Mouse (Mus musculus) splenic B cell, adult 2 months (primary cell): ENCODE results near the gene Myl12a.
A peak's percentile ranks its signal among the peaks of the same experiment; 100 is the strongest.

ENCODE experiments used
- DNase-seq: peaks from one replicate; pipeline ENCODE4 v3.0.0-alpha.2; 2011; ENCODE audit warnings: low read depth, low spot score
- H3K27me3 ChIP-seq: 2 replicates; pipeline ENCODE4 v1.6.1; 2012; ENCODE audit warnings: mild to moderate bottlenecking, low read length, moderate library complexity, mixed read lengths; ENCODE audit not compliant: control insufficient read depth, poor library complexity, insufficient read depth, severe bottlenecking
- H3K36me3 ChIP-seq: 2 replicates; pipeline ENCODE4 v1.6.1; 2012; ENCODE audit warnings: mild to moderate bottlenecking, low read length, moderate library complexity, mixed read lengths; ENCODE audit not compliant: control insufficient read depth, poor library complexity, insufficient read depth, severe bottlenecking

Myl12a gene

GRCm38 (mm10) chr17:71002081-71002743 lies 466 bp downstream of the Myl12a start, which contains the start of gene Myom1:
Gene Myom1 (plus strand): TSS chr17:71002633.
- H3K36me3 ChIP-seq, result no peaks in the 10 kb centered on the region
- peak; percentile 98 for DNase-seq

GRCm38 (mm10) chr17:71001699-71002080 lies 988 bp downstream of the Myl12a start:
- no peak for DNase-seq

More at GRCm38 (mm10) chr17:71002081-71002743, 466 bp downstream of the Myl12a start, which contains the start of gene Myom1:
- no peaks in the 10 kb centered on the region for H3K27me3 ChIP-seq

GRCm38 (mm10) chr17:71001067-71001466 lies 1.6 kb downstream of the Myl12a start:
- H3K36me3 ChIP-seq, result no peaks in the 10 kb centered on the region; the same call in 1 of the 2 replicates
- H3K27me3 ChIP-seq, result no peaks in the 10 kb centered on the region
- DNase-seq, result no peak

More at GRCm38 (mm10) chr17:71001699-71002080, 988 bp downstream of the Myl12a start:
- Histone ChIP-seq H3K36me3 (no peaks in the 10 kb centered on the region), H3K27me3 (no peaks in the 10 kb centered on the region)

GRCm38 (mm10) chr17:71000255-71000654 lies 2.4 kb downstream of the Myl12a start:
- no peaks in the 10 kb centered on the region for H3K27me3 ChIP-seq
- peaks cover 2% of the 10 kb centered on the region; the same call in 1 of the 2 replicates for H3K36me3 ChIP-seq
- DNase-seq, result no peak

GRCm38 (mm10) chr17:70999187-70999586 lies 3.5 kb downstream of the Myl12a start:
- no peaks in the 10 kb centered on the region for H3K27me3 ChIP-seq
- DNase-seq, result no peak
- H3K36me3 ChIP-seq, result peaks cover 3% of the 10 kb centered on the region; the same call in 1 of the 2 replicates

- peaks cover 5% of the 10 kb centered on the region; the same call in 1 of the 2 replicates for H3K36me3 ChIP-seq
- DNase-seq, result no peak
- H3K27me3 ChIP-seq, result no peaks in the 10 kb centered on the region
Measured at GRCm38 (mm10) chr17:70998400-70998975, 4.2 kb downstream of the Myl12a start.

GRCm38 (mm10) chr17:70997836-70998235 lies 4.8 kb downstream of the Myl12a start:
- H3K36me3 ChIP-seq, result peaks cover 7% of the 10 kb centered on the region; the same call in 1 of the 2 replicates
- DNase-seq, result no peak
- H3K27me3 ChIP-seq, result no peaks in the 10 kb centered on the region

GRCm38 (mm10) chr17:70995551-70995950 lies 7.1 kb downstream of the Myl12a start:
- Histone ChIP-seq H3K36me3 (peaks cover 8% of the 10 kb centered on the region; the same call in 1 of the 2 replicates), H3K27me3 (no peaks in the 10 kb centered on the region)
- no peak for DNase-seq

- Histone ChIP-seq H3K27me3 (no peaks in the 10 kb centered on the region), H3K36me3 (peaks cover 8% of the 10 kb centered on the region; the same call in 1 of the 2 replicates)
- DNase-seq, result no peak
Measured at GRCm38 (mm10) chr17:70994671-70995070, 8.0 kb downstream of the Myl12a start.

- no peak for DNase-seq
- H3K36me3 ChIP-seq, result peaks cover 8% of the 10 kb centered on the region; the same call in 1 of the 2 replicates
- H3K27me3 ChIP-seq, result no peaks in the 10 kb centered on the region
Measured at GRCm38 (mm10) chr17:70993385-70993807, 9.3 kb downstream of the Myl12a start.

GRCm38 (mm10) chr17:70992662-70993061 lies 10.0 kb downstream of the Myl12a start:
- no peak for DNase-seq
- Histone ChIP-seq H3K36me3 (peaks cover 8% of the 10 kb centered on the region; the same call in 1 of the 2 replicates), H3K27me3 (no peaks in the 10 kb centered on the region)

- DNase-seq, result peak; percentile 71
Measured at GRCm38 (mm10) chr17:70991706-70992625, 10.7 kb downstream of the Myl12a start.

GRCm38 (mm10) chr17:70990403-70991303 lies 12.0 kb downstream of the Myl12a start:
- DNase-seq, result peak; percentile 83
- Histone ChIP-seq H3K36me3 (peaks cover 7% of the 10 kb centered on the region), H3K27me3 (no peaks in the 10 kb centered on the region)

More at GRCm38 (mm10) chr17:70991706-70992625, 10.7 kb downstream of the Myl12a start:
- Histone ChIP-seq H3K27me3 (no peaks in the 10 kb centered on the region), H3K36me3 (peaks cover 8% of the 10 kb centered on the region)

- no peaks in the 10 kb centered on the region for H3K27me3 ChIP-seq
- H3K36me3 ChIP-seq, result peaks cover 6% of the 10 kb centered on the region
- DNase-seq, result peak; percentile 79
Measured at GRCm38 (mm10) chr17:70989991-70990390, 12.7 kb downstream of the Myl12a start.
